Mouse (Mus musculus) intestine, embryonic 16.5 days (tissue): ENCODE data around the gene Nudt21. TPM values are rescaled to one million over a fixed set of nuclear protein-coding genes. Genes with fewer than 3 reads are reported as not detected.
A peak's percentile ranks its signal among the peaks of the same experiment; 100 is the strongest.
"Not testable (repeated sequence)": the region's sequence is repeated elsewhere in the genome, so short reads cannot be mapped to it uniquely, and the experiment has no call there.

Source experiments
- ATAC-seq: fragments of 200-750 bp; cut with Nextera tagmentation; 2 replicates; pipeline ENCODE4 v1.8.0; 2017; ENCODE audit warnings: moderate TSS enrichment, moderate library complexity
- H3K27ac ChIP-seq: fragments of 300-500 bp; sonication (generic); 2 replicates; pipeline ENCODE4 v1.5.1; 2014; ENCODE audit warnings: mild to moderate bottlenecking, low read length
- H3K27me3 ChIP-seq: fragments of 300-500 bp; sonication (generic); replicated peaks from 2 replicates; pipeline ENCODE4 v1.6.1; 2014; ENCODE audit warnings: low read length, control low read depth, mixed read lengths; ENCODE audit not compliant: control insufficient read depth, insufficient read depth
- H3K36me3 ChIP-seq: fragments of 300-500 bp; sonication (generic); 2 replicates; pipeline ENCODE4 v1.6.1; 2014; ENCODE audit warnings: low read length, control low read depth; ENCODE audit not compliant: control insufficient read depth, insufficient read depth
- H3K4me1 ChIP-seq: fragments of 300-500 bp; sonication (generic); 2 replicates; pipeline ENCODE4 v1.6.1; 2014; ENCODE audit warnings: low read length, control low read depth, mixed read lengths; ENCODE audit not compliant: control insufficient read depth, insufficient read depth
- H3K4me2 ChIP-seq: fragments of 300-500 bp; sonication (generic); 2 replicates; pipeline ENCODE4 v1.6.1; 2014; ENCODE audit warnings: low read depth, low read length, control low read depth
- H3K4me3 ChIP-seq: fragments of 300-500 bp; sonication (generic); 2 replicates; pipeline ENCODE4 v1.5.1; 2014; ENCODE audit warnings: mild to moderate bottlenecking, low read length
- H3K9ac ChIP-seq: fragments of 300-500 bp; sonication (generic); 2 replicates; pipeline ENCODE4 v1.6.1; 2014; ENCODE audit warnings: low read depth, low read length
- H3K9me3 ChIP-seq: fragments of 300-500 bp; sonication (generic); 2 replicates; pipeline ENCODE4 v1.6.1; 2016; ENCODE audit warnings: low read length, control low read depth; ENCODE audit not compliant: control insufficient read depth
- WGBS: fragments of 180-500 bp; shearing (Covaris S2); extraction: QIAGEN DNeasy Blood & Tissue Kit; methylation state at CpG from one replicate; pipeline ENCODE4 v1.1.7; 2014; 5-methylcytosine and 5-hydroxymethylcytosine counted together
- polyA plus RNA-seq: library from polyadenylated mRNA; unstranded; fragments of >200 nt; fragmentation: Nextera tagmentation; extraction: Ambion mirVana; gene quantifications from 2 replicates; pipeline ENCODE4 v1.2.1, GENCODE M21; 2015

Nudt21 gene
- 87.8 and 95.9 TPM in 2 replicates for polyA plus RNA-seq

GRCm38 (mm10) chr8:94036944-94037524, at the start of gene Nudt21, which contains the start of gene Ogfod1:
Gene Nudt21, minus strand, starts transcription at chr8:94037031.
Gene Ogfod1, plus strand, starts transcription at chr8:94037198.
- peak within 1 kb of the TSS; percentile 74 for H3K9ac ChIP-seq
- H3K36me3 ChIP-seq, result no peaks in the 10 kb centered on the region
- H3K4me1 ChIP-seq, result peaks cover 13% of the 10 kb centered on the region
- peak within 1 kb of the TSS; percentile 74 for H3K4me3 ChIP-seq
- H3K9me3 ChIP-seq, result no peaks in the 10 kb centered on the region
- no peaks in the 10 kb centered on the region for H3K27me3 ChIP-seq
- peak; percentile 99 for ATAC-seq
- WGBS, result under 1% methylated on average over 37 of the region's 41 CpGs
- H3K27ac ChIP-seq, result peak within 1 kb of the TSS; percentile 73
- peak within 1 kb of the TSS; percentile 80 for H3K4me2 ChIP-seq

- H3K4me3 ChIP-seq, result no peak overlapping the region
- WGBS, result 86% methylated on average over 12 of the region's 12 CpGs
Measured at GRCm38 (mm10) chr8:94076461-94077192, 39.8 kb upstream of the Nudt21 start.

GRCm38 (mm10) chr8:94068793-94069192, 32.0 kb upstream of the Nudt21 start:
- Histone ChIP-seq H3K36me3 (peaks cover 8% of the 10 kb centered on the region), H3K27me3 (no peaks in the 10 kb centered on the region), H3K27ac (no peak overlapping the region), H3K4me3 (no peak overlapping the region), H3K4me1 (no peaks in the 10 kb centered on the region), H3K9me3 (no peaks in the 10 kb centered on the region), H3K4me2 (no peak overlapping the region), H3K9ac (no peak overlapping the region)
- ATAC-seq, result no peak
- 95% methylated on average over 7 of the region's 7 CpGs for WGBS

More at GRCm38 (mm10) chr8:94076461-94077192, 39.8 kb upstream of the Nudt21 start:
- H3K27ac ChIP-seq, result no peak overlapping the region
- H3K4me2 ChIP-seq, result no peak overlapping the region
- no peaks in the 10 kb centered on the region for H3K4me1 ChIP-seq
- H3K9me3 ChIP-seq, result no peaks in the 10 kb centered on the region
- H3K27me3 ChIP-seq, result no peaks in the 10 kb centered on the region
- no peak overlapping the region for H3K9ac ChIP-seq
- ATAC-seq, result no peak
- H3K36me3 ChIP-seq, result no peaks in the 10 kb centered on the region

GRCm38 (mm10) chr8:94066121-94066863, 29.5 kb upstream of the Nudt21 start:
- Histone ChIP-seq H3K4me1 (no peaks in the 10 kb centered on the region), H3K4me2 (no peak overlapping the region), H3K4me3 (no peak overlapping the region), H3K27ac (no peak overlapping the region), H3K9ac (no peak overlapping the region), H3K27me3 (no peaks in the 10 kb centered on the region), H3K36me3 (peaks cover 14% of the 10 kb centered on the region), H3K9me3 (no peaks in the 10 kb centered on the region)
- ATAC-seq, result no peak
- WGBS, result 78% methylated on average over 11 of the region's 11 CpGs

- Histone ChIP-seq H3K4me1 (no peaks in the 10 kb centered on the region), H3K9me3 (no peaks in the 10 kb centered on the region), H3K9ac (no peak overlapping the region), H3K4me2 (no peak overlapping the region), H3K27ac (no peak overlapping the region), H3K36me3 (peaks cover 8% of the 10 kb centered on the region; the same call in 1 of the 2 replicates), H3K4me3 (no peak overlapping the region), H3K27me3 (no peaks in the 10 kb centered on the region)
- WGBS, result 65% methylated on average over 6 of the region's 6 CpGs
- ATAC-seq, result no peak
Measured at GRCm38 (mm10) chr8:94057157-94057854, 20.5 kb upstream of the Nudt21 start.

GRCm38 (mm10) chr8:94052696-94053095, 15.9 kb upstream of the Nudt21 start:
- no peak overlapping the region for H3K4me2 ChIP-seq
- H3K36me3 ChIP-seq, result peaks cover 7% of the 10 kb centered on the region; the same call in 1 of the 2 replicates
- no peak overlapping the region for H3K4me3 ChIP-seq
- ATAC-seq, result no peak
- WGBS, result 91% methylated on average over 12 of the region's 12 CpGs
- no peak overlapping the region for H3K9ac ChIP-seq
- H3K27me3 ChIP-seq, result no peaks in the 10 kb centered on the region
- no peak overlapping the region for H3K27ac ChIP-seq
- no peaks in the 10 kb centered on the region for H3K9me3 ChIP-seq
- H3K4me1 ChIP-seq, result no peaks in the 10 kb centered on the region

DNA sequence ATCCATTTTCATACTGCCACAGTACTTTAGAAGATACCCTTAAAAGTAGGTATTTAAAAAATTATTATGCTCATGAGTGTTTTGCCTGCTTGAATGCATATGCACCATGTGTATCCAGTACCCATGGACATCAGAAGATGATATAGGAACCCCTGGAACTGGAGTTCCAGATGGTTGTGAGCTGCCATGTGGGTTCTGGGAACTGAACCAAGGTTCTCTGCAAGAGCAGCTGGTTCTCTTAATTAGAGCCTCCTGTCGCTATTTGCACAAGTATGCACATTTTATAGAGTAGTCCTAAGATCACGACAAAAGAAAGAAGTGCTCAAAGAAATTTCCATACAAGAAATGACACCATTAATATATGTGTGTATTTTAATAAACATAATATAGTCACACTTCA, 11.0 kb upstream of the Nudt21 start:
- H3K4me3 ChIP-seq, result no peak overlapping the region
- no peak for ATAC-seq
- H3K27me3 ChIP-seq, result no peaks in the 10 kb centered on the region
- H3K9me3 ChIP-seq, result no peaks in the 10 kb centered on the region
- no peaks in the 10 kb centered on the region for H3K4me1 ChIP-seq
- WGBS, result 79% methylated on average over 2 of the region's 2 CpGs
- H3K36me3 ChIP-seq, result 0 out of 2 replicates have a peak, but pooled peaks cover 2% of the 10 kb centered on the region
- no peak overlapping the region for H3K9ac ChIP-seq
- no peak overlapping the region for H3K27ac ChIP-seq
- H3K4me2 ChIP-seq, result no peak overlapping the region

DNA sequence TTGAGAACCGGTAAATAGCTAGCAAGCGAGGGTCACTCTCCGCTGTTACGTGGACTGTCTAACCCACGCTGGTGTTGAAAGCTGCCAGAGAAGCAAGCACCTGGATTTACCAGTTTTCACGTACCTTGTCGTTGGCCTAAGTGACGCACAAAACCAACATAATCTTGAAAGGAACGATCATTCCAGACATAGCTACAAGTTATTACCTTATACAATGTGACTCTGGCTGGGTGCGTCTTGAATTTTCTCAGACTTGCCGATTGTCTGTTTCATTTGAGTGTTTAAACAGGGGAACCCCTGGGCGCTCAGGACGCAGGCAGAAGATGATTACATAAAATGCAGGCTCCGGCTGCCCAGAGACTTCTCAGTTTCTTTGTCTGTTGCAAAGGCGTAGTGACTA, 975 bp upstream of the Nudt21 start:
- Histone ChIP-seq H3K27me3 (no peaks in the 10 kb centered on the region), H3K36me3 (no peaks in the 10 kb centered on the region), H3K4me2 (peak overlapping the region; percentile 80), H3K9ac (peak overlapping the region; percentile 72), H3K4me3 (peak overlapping the region; percentile 74), H3K4me1 (peaks cover 11% of the 10 kb centered on the region), H3K27ac (peak overlapping the region; percentile 46; the same call in 1 of the 2 replicates), H3K9me3 (no peaks in the 10 kb centered on the region)
- 4% methylated on average over 15 of the region's 15 CpGs for WGBS
- no peak for ATAC-seq

GRCm38 (mm10) chr8:94036541-94036940, 290 bp downstream of the Nudt21 start:
- Histone ChIP-seq H3K9ac (peak overlapping the region; percentile 74), H3K4me1 (peaks cover 13% of the 10 kb centered on the region), H3K4me2 (peak overlapping the region; percentile 58), H3K27ac (peak overlapping the region; percentile 73), H3K4me3 (peak overlapping the region; percentile 74)
- WGBS, result under 1% methylated on average over 22 of the region's 32 CpGs
- H3K27me3 ChIP-seq, H3K9me3 ChIP-seq, H3K36me3 ChIP-seq: not testable (repeated sequence)
- ATAC-seq, result peak; percentile 91
